Mouse (Mus musculus) common myeloid progenitor, adult 5-6 weeks (primary cell): ENCODE data around the gene Itgb1bp2. TPM values are rescaled to one million over a fixed set of nuclear protein-coding genes. Genes with fewer than 3 reads are reported as not detected.

ENCODE experiments used
- ATAC-seq: replicated peaks from 2 replicates; pipeline ENCODE4 v1.8.0; 2016; ENCODE audit warnings: low read depth, mild to moderate bottlenecking, moderate TSS enrichment, inconsistent platforms; ENCODE audit not compliant: poor library complexity, severe bottlenecking
- total RNA-seq: library from RNA; stranded (forward); fragments of 200-1000, 187-1606 nt; gene quantifications from 2 replicates; pipeline ENCODE4 v1.2.3, GENCODE M21; 2017

Gene Itgb1bp2
- 0.58 and 0.87 TPM in 2 replicates for total RNA-seq

GRCm38 (mm10) chrX:101448886-101449475, at the start of gene Itgb1bp2:
TSS of gene Itgb1bp2 (plus strand) at chrX:101449088.
- ATAC-seq, result no peak

DNA sequence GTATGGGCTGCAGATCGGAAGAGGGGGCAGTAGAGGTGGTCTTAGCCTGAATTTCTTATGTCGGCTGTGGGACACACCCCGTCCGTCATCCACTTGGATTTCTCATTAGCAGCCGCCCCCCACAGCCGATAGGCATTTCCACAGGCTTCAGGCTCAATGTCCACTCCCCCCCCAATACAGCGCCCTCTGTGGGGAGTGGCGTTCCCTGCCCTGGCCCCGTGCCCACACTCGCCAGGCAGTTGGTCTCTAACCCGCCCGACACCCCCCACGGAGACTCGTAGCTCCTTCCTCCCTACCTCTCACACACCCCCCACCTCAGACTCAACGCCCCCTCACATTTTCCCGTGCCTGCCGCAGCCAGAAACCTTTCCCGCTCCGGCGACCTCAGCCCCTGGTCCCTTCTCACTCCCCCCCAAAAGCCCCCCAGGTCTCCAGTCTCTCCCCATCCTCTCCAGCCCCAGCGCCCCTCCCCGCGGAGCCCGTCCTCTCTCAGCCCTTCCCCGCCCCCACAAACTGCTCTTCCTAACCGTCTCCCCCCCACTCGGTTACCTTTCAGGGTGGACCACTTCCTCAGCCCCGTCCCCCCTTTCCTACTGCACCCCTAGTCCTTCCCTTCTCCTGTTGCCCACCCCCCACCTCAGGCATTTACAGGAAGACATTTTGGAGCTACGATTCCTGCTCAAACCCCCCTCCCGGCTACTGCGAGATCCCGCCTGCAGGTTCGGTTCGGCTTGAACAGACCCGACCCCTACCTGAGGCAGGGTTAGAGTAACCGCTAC, 29.8 kb upstream of the Itgb1bp2 start:
- ATAC-seq, result peak; percentile 46

DNA sequence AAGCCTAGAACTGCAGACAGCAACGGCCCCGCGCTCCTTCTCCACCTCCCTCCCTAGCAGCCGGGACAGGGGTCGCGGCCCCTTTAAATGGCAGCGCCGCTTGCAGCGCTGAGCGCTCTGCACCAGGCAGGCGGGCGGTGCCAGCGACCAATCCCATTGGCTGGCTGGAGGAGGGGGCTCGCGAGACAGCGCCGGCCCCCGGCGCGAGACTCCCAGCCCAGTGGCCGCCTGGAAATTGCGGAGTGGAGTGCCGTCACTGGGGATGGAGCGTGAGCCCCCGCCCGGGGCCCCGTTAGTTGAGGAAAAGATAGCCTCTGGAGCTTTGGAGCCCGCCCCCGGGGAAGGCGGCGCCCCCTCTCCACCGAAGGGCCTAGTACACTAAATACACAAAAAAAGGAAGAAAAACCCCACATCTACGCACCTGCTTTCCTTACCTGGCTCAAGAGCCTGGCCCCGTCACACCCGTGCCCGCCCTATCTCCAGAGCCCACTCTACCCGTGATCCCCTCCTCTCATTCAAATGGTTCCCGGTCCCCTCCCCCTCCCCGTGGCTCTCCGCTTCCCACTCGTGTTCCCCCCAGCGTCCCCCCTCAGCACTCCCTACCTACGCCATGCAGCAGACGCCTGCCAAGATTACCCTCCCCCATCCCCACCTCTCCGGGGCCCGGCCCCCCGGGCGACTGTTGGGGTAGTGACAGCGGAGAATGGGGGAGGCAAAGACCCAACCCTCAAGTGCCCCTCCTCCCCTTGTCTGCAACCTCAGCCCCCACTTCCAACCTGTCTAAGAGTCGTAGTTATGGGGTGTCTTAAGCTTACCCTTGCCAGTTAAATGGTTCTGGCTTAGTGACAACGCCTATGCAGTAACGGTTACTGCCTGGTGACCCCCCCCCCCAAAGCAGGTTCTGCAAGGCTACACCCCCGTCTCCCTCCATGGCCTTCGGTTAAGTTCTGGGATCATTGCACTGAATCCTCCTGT, 28.9 kb upstream of the Itgb1bp2 start:
- ATAC-seq, result peak; percentile 97

DNA sequence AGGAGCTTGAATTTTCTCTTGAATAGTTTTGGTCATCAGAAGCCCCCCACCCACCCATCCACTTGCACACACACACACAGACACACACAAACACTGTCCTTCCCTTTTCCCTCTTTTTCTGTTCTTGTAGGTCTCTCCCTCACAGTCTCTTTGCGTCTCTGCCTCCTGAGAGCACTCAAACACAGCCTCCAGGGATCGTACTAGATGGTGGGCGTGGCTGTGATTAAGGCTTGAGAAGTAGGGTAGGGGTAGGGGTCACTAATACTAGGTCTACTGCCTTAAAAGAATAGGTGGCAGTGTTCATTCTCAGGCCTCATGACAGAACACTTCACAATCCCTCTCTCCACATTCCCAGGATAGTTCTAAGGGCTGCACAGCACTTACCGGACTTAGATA, 28.2 kb upstream of the Itgb1bp2 start, which contains the start of gene Zmym3:
Gene Zmym3 (minus strand): TSS at position 150 of the 396 bp plus-strand sequence.
- ATAC-seq, result no peak

DNA sequence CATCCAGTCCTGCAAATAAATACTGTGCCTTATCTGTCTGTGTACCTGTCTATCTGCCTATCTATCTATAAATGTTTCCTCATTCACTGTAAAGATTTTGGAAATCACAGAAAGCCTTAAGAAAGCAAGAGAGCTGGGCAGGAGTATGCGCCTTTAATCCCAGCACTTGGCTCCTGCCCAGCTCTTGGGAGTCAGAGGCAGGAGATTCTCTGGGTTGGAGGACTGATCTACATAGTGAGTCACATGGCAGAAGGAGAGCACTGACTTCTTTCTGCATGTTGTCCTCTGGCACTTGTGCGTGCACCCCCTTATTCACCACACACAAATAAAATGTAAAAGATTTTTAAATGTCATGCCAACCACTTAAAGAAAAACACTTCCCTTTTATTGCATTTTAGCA, 25.4 kb upstream of the Itgb1bp2 start:
- no peak for ATAC-seq

DNA sequence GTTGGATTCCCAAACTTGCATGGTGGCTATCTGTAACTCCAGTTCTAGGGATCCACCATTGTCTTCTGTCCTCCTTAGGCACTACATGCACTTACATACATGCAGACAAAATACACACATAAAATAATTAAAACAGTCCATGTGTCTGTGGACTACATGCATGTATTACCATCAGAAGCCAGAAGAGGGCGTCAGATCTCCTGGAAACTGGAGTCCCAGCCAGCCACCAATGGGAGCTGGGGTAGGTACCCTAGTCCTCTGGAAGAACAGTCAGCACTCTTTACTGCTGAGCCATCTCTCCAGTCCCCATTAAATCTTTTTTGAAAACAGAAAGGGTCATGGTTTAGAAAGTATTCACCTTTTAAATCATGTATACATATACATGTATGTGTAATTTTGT, 21.1 kb upstream of the Itgb1bp2 start:
- ATAC-seq, result no peak

- no peak for ATAC-seq
Observed at GRCm38 (mm10) chrX:101428785-101429141, 20.1 kb upstream of the Itgb1bp2 start.

DNA sequence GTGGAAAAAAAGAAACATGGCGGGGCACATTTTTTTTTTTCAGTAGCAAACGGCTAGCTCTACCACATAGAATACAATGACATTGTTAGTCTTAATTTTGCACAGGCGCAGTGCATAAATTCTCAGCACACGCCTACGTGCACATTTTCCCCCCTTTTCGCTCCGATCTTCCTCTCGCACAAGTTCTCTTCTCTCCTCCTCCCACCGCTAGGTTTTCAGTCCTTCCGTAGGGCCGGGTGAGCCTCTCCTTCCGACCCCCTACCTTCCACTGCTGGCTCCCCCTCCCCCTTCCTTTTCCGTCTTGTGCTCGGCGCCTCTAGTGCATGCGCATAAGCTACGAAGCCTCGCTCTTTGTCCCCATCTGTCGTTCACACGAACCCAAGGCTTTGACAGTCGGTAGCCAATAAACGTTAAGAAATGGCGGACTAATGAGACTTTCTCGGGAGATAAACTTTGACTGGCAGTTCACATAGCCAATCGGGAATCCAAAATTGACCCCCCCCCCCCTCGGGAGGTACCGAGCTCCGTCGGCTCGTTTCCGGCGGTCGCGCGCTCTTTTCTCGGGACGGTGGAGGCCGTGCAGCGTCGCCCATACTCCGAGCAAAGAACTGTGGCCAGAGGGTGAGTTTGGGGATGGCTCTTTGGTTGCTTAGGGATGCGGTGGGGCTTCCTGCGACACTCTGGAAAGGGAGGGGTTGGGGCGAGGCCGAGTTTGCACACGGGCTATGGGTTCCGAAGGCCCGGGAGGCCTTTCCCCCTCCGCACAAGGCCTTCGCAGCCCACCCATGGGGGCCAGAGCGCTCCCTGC, 19.5 kb upstream of the Itgb1bp2 start, which contains the start of gene Nono:
Gene Nono (plus strand): TSS at position 177 of the 808 bp plus-strand sequence.
- ATAC-seq, result peak; percentile 89

GRCm38 (mm10) chrX:101429976-101430375, 18.9 kb upstream of the Itgb1bp2 start:
- peak; percentile 6 for ATAC-seq

- ATAC-seq, result peak; percentile 50; the same call in 1 of the 2 replicates
Observed at GRCm38 (mm10) chrX:101451147-101451546, 2.3 kb downstream of the Itgb1bp2 start.

GRCm38 (mm10) chrX:101451591-101451990, 2.7 kb downstream of the Itgb1bp2 start:
- 0 out of 2 replicates have a peak, but pooled peaks have one; percentile 22 for ATAC-seq

DNA sequence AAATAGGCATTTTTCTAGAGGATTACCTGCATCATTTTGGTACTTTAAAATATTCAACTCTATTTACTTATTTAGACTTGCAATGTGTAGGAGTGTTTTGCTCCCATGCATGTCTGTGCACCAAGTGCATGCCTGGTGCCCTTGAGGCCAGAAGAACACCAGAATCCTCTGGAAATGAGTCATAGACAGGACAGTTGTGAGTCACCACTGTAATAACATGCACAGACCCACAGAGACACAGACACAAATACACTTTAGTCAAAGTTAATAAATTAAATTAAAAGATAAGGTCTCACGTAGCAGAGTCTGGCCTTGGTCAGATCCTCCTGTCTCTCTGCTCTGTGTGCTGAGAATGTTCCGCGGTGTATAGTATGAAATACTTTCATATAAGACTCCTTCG, 23.3 kb downstream of the Itgb1bp2 start:
- no peak for ATAC-seq

DNA sequence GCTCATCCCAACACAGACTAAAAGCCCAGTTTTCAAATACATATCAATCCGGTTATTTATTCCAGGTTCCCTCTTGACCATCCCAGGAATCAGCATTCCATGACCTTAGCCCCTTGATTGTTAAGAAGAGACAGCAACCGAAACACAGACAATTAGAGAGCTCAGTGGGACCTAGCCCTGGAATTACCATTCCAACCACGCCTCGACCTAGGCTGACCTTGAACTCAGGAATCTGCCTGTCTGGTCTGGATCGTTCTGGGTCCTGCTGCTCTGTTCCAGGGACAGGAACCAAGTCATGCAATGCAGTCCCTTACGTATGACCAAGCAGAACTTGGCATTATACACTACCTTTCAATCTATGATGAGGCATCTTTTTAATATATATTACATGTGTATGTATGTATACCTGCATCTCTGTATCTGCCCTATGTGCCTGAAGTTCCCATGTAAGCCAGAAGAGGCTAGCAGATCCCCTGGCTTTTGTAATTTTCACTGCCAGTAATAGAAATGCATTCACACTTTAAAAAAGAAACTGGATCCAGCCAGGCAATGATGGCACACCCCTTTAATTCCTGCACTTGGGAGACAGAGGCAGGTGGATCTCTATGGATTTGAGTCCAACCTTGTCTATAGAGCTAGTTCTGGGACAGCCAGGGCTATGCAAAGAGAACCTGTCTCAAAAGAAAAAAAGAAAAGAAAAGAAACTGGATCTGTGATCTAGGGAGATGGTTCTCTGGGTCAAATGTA, 32.9 kb downstream of the Itgb1bp2 start:
- ATAC-seq, result no peak

DNA sequence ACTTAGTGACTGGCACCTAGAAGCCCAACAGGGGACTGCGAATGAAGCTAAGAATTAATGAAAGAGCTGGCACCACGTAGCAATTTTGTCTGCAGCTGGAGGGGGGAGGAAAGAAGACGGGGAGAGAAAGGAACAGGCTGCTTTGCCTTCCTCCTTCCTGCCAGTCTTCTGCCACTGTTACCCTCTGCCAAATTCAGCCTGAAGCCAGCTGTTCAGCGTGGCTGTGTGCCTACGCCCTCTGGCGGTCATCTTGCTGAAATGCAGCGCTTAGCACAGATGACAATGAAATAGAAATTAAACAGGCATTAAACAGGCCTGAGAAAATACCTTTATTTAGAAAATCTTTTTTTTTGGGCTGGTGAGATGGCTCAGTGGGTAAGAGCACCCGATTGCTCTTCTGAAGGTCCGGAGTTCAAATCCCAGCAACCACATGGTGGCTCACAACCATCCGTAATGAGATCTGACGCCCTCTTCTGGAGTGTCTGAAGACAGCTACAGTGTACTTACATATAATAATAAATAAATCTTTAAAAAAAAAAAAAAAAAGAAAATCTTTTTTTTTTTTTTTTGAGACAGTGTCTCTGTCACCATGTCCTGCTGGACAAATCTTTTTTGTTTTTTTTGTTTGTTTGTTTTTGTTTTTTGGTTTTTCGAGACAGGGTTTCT, 37.7 kb downstream of the Itgb1bp2 start:
- ATAC-seq, result peak; percentile 69
